Mouse (Mus musculus) heart, embryonic 11.5 days (tissue): ENCODE data around the gene Bag6. TPM values are rescaled to one million over a fixed set of nuclear protein-coding genes. Genes with fewer than 3 reads are reported as not detected.

ENCODE experiments used
- ATAC-seq: fragments of 200-750 bp; cut with Nextera tagmentation; replicated peaks from 2 replicates; pipeline ENCODE4 v1.8.0; 2017; ENCODE audit warnings: moderate library complexity; ENCODE audit not compliant: insufficient number of reproducible peaks, low FRiP score, low TSS enrichment
- H3K27ac ChIP-seq: fragments of 300-500 bp; sonication (generic); 2 replicates; pipeline ENCODE4 v1.5.1; 2014; ENCODE audit warnings: mild to moderate bottlenecking, low read depth, low read length
- H3K27me3 ChIP-seq: fragments of 300-500 bp; sonication (generic); 2 replicates; pipeline ENCODE4 v1.6.1; 2014; ENCODE audit warnings: mild to moderate bottlenecking, low read length, mixed read lengths; ENCODE audit not compliant: control insufficient read depth, insufficient read depth
- H3K36me3 ChIP-seq: fragments of 300-500 bp; sonication (generic); 2 replicates; pipeline ENCODE4 v1.6.1; 2014; ENCODE audit warnings: mild to moderate bottlenecking, low read length, moderate library complexity, mixed read lengths; ENCODE audit not compliant: control insufficient read depth, insufficient read depth
- H3K4me1 ChIP-seq: fragments of 300-500 bp; sonication (generic); 2 replicates; pipeline ENCODE4 v1.6.1; 2014; ENCODE audit warnings: low read length; ENCODE audit not compliant: control insufficient read depth, insufficient read depth
- H3K4me2 ChIP-seq: fragments of 300-500 bp; sonication (generic); 2 replicates; pipeline ENCODE4 v1.6.1; 2014; ENCODE audit warnings: mild to moderate bottlenecking, moderate library complexity
- H3K4me3 ChIP-seq: fragments of 300-500 bp; sonication (generic); 2 replicates; pipeline ENCODE4 v1.5.1; 2014; ENCODE audit warnings: low read depth, low read length
- H3K9ac ChIP-seq: fragments of 300-500 bp; sonication (generic); 2 replicates; pipeline ENCODE4 v1.6.1; 2014; ENCODE audit warnings: mild to moderate bottlenecking, low read depth, low read length, moderate library complexity
- H3K9me3 ChIP-seq: fragments of 300-500 bp; sonication (generic); replicated peaks from 2 replicates; pipeline ENCODE4 v1.6.1; 2016; ENCODE audit warnings: low read length; ENCODE audit not compliant: control insufficient read depth
- WGBS: fragments of 180-500 bp; shearing (Covaris S2); extraction: QIAGEN DNeasy Blood & Tissue Kit; methylation state at CpG from one replicate; pipeline ENCODE4 v1.1.7; 2014; ENCODE audit not compliant: insufficient replicate concordance; 5-methylcytosine and 5-hydroxymethylcytosine counted together
- polyA plus RNA-seq: library from polyadenylated mRNA; unstranded; fragments of >200 nt; fragmentation: Nextera tagmentation; extraction: Ambion mirVana; gene quantifications from 2 replicates; pipeline ENCODE4 v1.2.1, GENCODE M21; 2014

The Bag6 gene
- polyA plus RNA-seq, 1 experiment from 2014 or later, result 77.4 TPM

DNA sequence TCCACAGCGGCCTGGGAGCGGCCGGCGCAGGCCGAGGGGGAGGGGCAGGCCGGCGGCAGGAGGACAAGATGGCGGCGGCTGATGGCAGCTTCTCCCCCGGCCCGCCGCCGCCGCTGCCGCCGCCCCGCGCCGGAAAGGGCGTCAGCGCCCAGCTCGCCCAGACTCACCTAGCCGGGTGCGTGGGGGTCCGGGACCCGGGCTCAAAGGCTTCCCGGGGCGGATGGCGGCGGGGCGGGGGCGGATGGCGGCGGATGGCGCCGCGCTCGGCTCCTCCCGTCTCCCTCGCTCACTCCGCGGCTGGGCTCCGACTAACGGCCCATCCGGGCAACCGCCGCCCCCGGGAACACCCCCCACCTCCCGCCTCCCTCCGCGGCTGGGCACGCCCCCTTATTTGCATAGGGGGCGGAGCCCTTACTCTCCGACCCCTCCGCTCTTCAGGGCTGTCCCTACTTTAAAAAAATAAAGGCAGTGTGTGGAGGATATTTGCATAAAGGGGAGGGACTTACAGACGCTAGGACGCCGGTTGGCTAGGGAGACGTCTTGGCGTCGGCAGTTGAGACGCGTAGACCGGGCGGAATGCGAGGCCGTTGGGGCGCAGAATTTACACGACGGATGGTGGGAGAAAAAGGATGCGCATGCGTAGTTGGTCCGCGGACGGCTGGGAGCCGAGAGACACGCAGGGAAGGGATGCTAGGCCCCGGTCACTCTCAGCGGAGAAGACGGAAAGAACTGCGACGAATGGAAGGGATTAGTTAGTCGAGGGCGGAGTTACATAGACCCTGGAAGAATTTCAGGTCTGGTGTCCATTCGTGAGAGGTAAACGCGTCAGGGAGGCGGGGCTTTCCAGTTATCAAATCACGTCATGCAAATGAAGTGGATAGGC lies 29.8 kb downstream of the Bag6 start, which contains the start of gene Prrc2a:
Prrc2a (minus strand) TSS at position 330 of the 883 bp plus-strand sequence.
- WGBS, result under 1% methylated on average over 59 of the region's 89 CpGs
- peak within 1 kb of the TSS; percentile 93 for H3K4me2 ChIP-seq
- H3K9me3 ChIP-seq, result no peaks in the 10 kb centered on the region
- peak within 1 kb of the TSS; percentile 96 for H3K27ac ChIP-seq
- no peaks in the 10 kb centered on the region for H3K27me3 ChIP-seq
- peaks cover 21% of the 10 kb centered on the region for H3K36me3 ChIP-seq
- ATAC-seq, result peak; percentile 94
- peaks cover 14% of the 10 kb centered on the region for H3K4me1 ChIP-seq
- peak within 1 kb of the TSS; percentile 94 for H3K4me3 ChIP-seq
- peak within 1 kb of the TSS; percentile 98 for H3K9ac ChIP-seq

GRCm38 (mm10) chr17:35165451-35166155 lies 30.6 kb downstream of the Bag6 start:
- 24% methylated on average over 12 of the region's 12 CpGs for WGBS
- Histone ChIP-seq H3K4me1 (peaks cover 14% of the 10 kb centered on the region), H3K4me2 (peak overlapping the region; percentile 72), H3K36me3 (peaks cover 14% of the 10 kb centered on the region), H3K9ac (peak overlapping the region; percentile 64), H3K4me3 (peak overlapping the region; percentile 94), H3K9me3 (no peaks in the 10 kb centered on the region), H3K27ac (peak overlapping the region; percentile 96), H3K27me3 (no peaks in the 10 kb centered on the region)
- ATAC-seq, result peak; percentile 83; the same call in 1 of the 2 replicates

GRCm38 (mm10) chr17:35166352-35167035 lies 31.5 kb downstream of the Bag6 start:
- Histone ChIP-seq H3K4me3 (no peak overlapping the region), H3K27me3 (no peaks in the 10 kb centered on the region), H3K9me3 (no peaks in the 10 kb centered on the region), H3K27ac (no peak overlapping the region), H3K9ac (no peak overlapping the region; the same call in 1 of the 2 replicates), H3K4me2 (peak overlapping the region; percentile 72; the same call in 1 of the 2 replicates), H3K36me3 (peaks cover 5% of the 10 kb centered on the region), H3K4me1 (peaks cover 14% of the 10 kb centered on the region)
- WGBS, result 70% methylated on average over 8 of the region's 8 CpGs
- no peak for ATAC-seq

DNA sequence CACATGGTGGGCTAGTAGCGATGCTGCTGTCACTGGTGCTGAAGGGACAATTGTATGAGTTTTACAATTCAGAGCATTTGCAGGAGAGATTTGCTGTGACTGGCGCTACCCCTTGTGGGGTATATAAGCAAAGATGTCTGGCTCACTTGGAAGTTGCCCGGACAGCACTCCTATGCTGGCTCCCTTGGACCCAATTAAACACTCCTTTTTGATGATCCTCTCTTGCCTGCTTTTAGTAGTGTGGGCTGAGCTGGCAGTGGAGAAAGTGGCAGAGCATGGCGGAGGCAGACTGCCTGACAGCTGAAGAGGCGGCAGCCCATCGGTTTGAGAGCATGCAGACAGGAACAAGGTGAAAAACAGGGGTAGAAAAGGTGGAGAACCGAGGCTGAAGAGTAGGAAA lies 32.8 kb downstream of the Bag6 start:
- 78% methylated on average over 7 of the region's 7 CpGs for WGBS
- ATAC-seq, result no peak
- Histone ChIP-seq H3K4me2 (no peak overlapping the region), H3K36me3 (no peaks in the 10 kb centered on the region), H3K27me3 (no peaks in the 10 kb centered on the region), H3K9ac (no peak overlapping the region), H3K27ac (no peak overlapping the region), H3K4me1 (peaks cover 6% of the 10 kb centered on the region), H3K9me3 (no peaks in the 10 kb centered on the region), H3K4me3 (no peak overlapping the region)

DNA sequence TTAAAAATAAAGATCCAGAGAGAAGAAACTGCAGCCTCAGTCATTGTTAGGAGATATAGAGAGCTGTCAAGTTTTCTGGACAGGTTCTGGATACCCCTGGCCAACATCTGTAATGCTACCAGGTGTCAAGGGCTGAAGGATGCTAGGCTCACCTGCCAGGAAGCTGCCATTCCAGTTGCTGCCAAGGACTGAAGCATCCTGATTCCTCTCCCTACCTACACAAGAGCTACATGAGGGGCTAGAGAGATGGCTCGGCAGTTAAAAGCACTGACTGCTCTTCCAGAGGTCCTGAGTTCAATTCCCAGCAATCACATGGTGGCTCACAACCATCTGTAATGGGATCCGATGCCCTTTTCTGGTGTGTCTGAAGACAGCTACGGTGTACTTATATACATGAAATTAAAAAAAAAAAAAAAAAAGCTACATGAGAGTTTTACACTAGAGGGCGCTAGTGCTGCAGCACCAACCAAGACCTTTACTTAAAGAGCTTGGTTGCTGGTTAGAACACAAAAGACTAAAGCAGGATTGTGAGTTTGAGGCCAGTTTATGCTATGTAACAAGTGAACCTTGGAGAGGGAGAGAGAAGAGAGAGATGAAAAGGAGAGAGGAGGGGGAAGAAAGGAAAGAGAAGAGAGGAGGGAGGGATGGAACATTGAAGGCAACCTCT lies 33.7 kb downstream of the Bag6 start:
- ATAC-seq, result no peak
- H3K4me3 ChIP-seq, result no peak overlapping the region
- 17% methylated on average over 4 of the region's 4 CpGs for WGBS
- H3K36me3 ChIP-seq, result no peaks in the 10 kb centered on the region
- H3K4me1 ChIP-seq, result peaks cover 3% of the 10 kb centered on the region
- H3K9ac ChIP-seq, result no peak overlapping the region
- H3K4me2 ChIP-seq, result no peak overlapping the region
- 0 out of 2 replicates have a peak, but pooled peaks cover 3% of the 10 kb centered on the region for H3K27me3 ChIP-seq
- H3K9me3 ChIP-seq, result no peaks in the 10 kb centered on the region
- H3K27ac ChIP-seq, result no peak overlapping the region

DNA sequence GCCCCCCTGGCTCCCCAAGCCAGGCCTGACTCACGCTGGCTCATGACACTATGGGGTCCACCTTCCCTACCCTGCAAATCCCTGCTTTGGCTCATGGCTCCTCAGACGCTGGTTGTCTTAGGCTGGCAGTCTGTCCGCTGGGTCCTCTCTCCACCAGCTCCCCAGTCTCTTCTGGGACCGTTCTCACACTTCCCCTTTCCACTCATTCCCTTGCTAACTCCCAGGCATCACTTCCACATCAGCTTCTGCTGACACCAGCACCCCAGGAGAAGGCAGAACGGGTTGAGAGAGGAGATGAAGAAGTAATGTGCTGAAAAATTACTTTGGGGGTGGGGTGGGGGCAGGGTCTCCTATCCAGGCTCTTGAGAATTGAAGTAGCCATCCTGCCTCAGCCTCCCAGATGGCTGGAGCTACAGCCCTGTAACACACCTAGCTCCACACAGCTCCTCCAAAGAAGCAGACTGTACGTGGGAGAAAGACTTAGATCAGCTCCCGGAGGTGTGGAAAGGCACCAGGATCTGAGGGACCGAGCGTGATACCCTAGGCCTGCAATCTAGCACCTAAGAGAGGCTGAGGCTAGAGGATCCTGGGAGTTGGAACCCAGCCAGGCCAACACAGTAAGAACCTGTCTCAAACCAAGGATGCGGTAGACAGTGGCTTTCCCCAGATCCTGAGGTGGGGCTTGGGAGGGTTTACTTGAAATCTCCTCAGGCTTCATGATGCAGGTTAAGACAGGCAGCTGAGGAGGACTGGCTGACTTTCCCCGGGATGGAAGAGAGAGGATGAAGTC lies 37.7 kb downstream of the Bag6 start:
- Histone ChIP-seq H3K27ac (no peak overlapping the region), H3K4me1 (no peaks in the 10 kb centered on the region), H3K36me3 (no peaks in the 10 kb centered on the region), H3K9ac (no peak overlapping the region), H3K4me3 (no peak overlapping the region), H3K27me3 (0 out of 2 replicates have a peak, but pooled peaks cover 3% of the 10 kb centered on the region), H3K4me2 (no peak overlapping the region), H3K9me3 (no peaks in the 10 kb centered on the region)
- 59% methylated on average over 11 of the region's 11 CpGs for WGBS
- ATAC-seq, result no peak

DNA sequence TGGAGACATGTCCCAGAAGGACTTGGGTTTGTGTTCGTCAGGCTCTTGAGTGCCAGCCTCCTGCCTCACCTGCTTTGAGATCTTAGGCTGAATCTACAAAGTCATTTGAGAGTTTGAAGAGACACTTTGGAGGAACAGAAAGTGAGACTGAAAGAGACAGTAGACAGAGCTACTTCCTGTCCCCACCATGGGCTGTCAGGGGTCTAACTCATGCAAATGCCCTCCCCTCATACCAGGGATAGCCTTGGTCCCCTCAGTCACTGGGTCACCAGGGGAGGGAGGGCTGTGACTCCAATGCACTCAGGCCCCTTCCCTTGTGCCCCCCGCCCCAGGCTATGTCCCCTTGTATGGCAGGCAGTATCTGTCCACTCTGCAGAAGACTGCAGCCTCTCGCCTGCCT lies 38.4 kb downstream of the Bag6 start:
- Histone ChIP-seq H3K4me3 (no peak overlapping the region), H3K9me3 (no peaks in the 10 kb centered on the region), H3K27me3 (0 out of 2 replicates have a peak, but pooled peaks cover 3% of the 10 kb centered on the region), H3K4me1 (no peaks in the 10 kb centered on the region), H3K9ac (no peak overlapping the region), H3K4me2 (no peak overlapping the region), H3K27ac (no peak overlapping the region), H3K36me3 (no peaks in the 10 kb centered on the region)
- WGBS, result 61% methylated on average over 3 of the region's 3 CpGs
- ATAC-seq, result no peak
